Mouse (Mus musculus) thymus, adult 2 months (tissue): Measurements from ENCODE around the gene Rasl11a. TPM values are rescaled to one million over a fixed set of nuclear protein-coding genes. Genes with fewer than 3 reads are reported as not detected.

ENCODE experiments used
- DNase-seq: peaks from one replicate; pipeline ENCODE4 v3.0.0; 2021
- H3K27ac ChIP-seq: fragments of 200-500 bp; 2 replicates; pipeline ENCODE4 v1.5.1; 2012; ENCODE audit warnings: low read length, control low read depth; ENCODE audit not compliant: control insufficient read depth, insufficient read depth
- H3K27me3 ChIP-seq: fragments of 200-500 bp; 2 replicates; pipeline ENCODE4 v1.6.1; 2012; ENCODE audit warnings: mild to moderate bottlenecking, low read length, moderate library complexity, mixed read lengths; ENCODE audit not compliant: control insufficient read depth, insufficient read depth
- H3K36me3 ChIP-seq: fragments of 200-500 bp; 2 replicates; pipeline ENCODE4 v1.6.1; 2012; ENCODE audit warnings: mild to moderate bottlenecking, low read length, moderate library complexity; ENCODE audit not compliant: control insufficient read depth, insufficient read depth
- H3K4me1 ChIP-seq: fragments of 200-500 bp; replicated peaks from 2 replicates; pipeline ENCODE4 v1.6.1; 2012; ENCODE audit warnings: low read length; ENCODE audit not compliant: control insufficient read depth, insufficient read depth
- H3K4me3 ChIP-seq: fragments of 200-500 bp; 2 replicates; pipeline ENCODE4 v1.5.1; 2012; ENCODE audit warnings: mild to moderate bottlenecking, low read length, control low read depth, moderate library complexity; ENCODE audit not compliant: control insufficient read depth, insufficient read depth
- CTCF ChIP-seq: fragments of 200-500 bp; IDR thresholded peaks from 2 replicates; pipeline ENCODE4 v1.5.1; 2012; ENCODE audit warnings: mild to moderate bottlenecking, control low read depth, low read length, moderate library complexity, borderline replicate concordance; ENCODE audit not compliant: control insufficient read depth, poor library complexity, insufficient read depth; ENCODE audit errors: extremely low read depth
- POLR2A ChIP-seq: fragments of 200-500 bp; IDR thresholded peaks from 2 replicates; pipeline ENCODE4 v1.6.1; 2012; ENCODE audit warnings: mild to moderate bottlenecking, low read length, control low read depth, moderate library complexity; ENCODE audit not compliant: control insufficient read depth, poor library complexity, insufficient read depth; ENCODE audit errors: extremely low read depth
- WGBS: fragments of 180-500 bp; shearing (Covaris S2); methylation state at CpG from one replicate; pipeline ENCODE4 v1.1.7; 2018; 5-methylcytosine and 5-hydroxymethylcytosine counted together
- polyA plus RNA-seq: library from polyadenylated mRNA; depleted of rRNA; stranded (reverse); fragments of >200 nt; gene quantifications from 2 replicates; pipeline ENCODE4 v1.2.3, GENCODE M21; 2012; rRNA removed

The Rasl11a gene
- polyA plus RNA-seq, 1 experiment: 2.5 TPM

GRCm38 (mm10) chr5:146896973-146897372 is 52.1 kb downstream of the Rasl11a start:
- no peak for TF ChIP-seq POLR2A
- TF ChIP-seq CTCF: no peak
- Histone ChIP-seq H3K4me3 (no peak overlapping the region), H3K36me3 (no peaks in the 10 kb centered on the region), H3K4me1 (peaks cover 2% of the 10 kb centered on the region; the same call in 1 of the 2 replicates), H3K27me3 (no peaks in the 10 kb centered on the region), H3K27ac (no peak overlapping the region)
- DNase-seq: no peak
- WGBS: 29% methylated on average over 13 of the region's 13 CpGs

Other genes starting within 250 kb of the Rasl11a start
- 13.1 and 13.7 TPM in 2 replicates for gene Usp12, start 50.1 kb upstream of the Rasl11a start, polyA plus RNA-seq
- 58.2 and 60.9 TPM in 2 replicates for gene Rpl21, start 12.2 kb upstream of the Rasl11a start, polyA plus RNA-seq
- 85.9 and 108 TPM in 2 replicates for gene Gtf3a, start 103.6 kb downstream of the Rasl11a start, polyA plus RNA-seq
- 10.7 and 13.0 TPM in 2 replicates for gene Mtif3, start 118.7 kb downstream of the Rasl11a start, polyA plus RNA-seq
- gene Lnx2, start 231.5 kb downstream of the Rasl11a start, polyA plus RNA-seq: 48.3 and 54.5 TPM in 2 replicates
- gene Polr1d, start 232.0 kb downstream of the Rasl11a start, polyA plus RNA-seq: 51.7 and 55.1 TPM in 2 replicates